Mouse (Mus musculus): ENCODE results near the gene Ppil6. TPM values are rescaled to one million over a fixed set of nuclear protein-coding genes. Genes with fewer than 3 reads are reported as not detected.
A peak's percentile ranks its signal among the peaks of the same experiment; 100 is the strongest.

Gene Ppil6
- total RNA-seq, 4 experiments from 2014 or later: 4.1 to 8.3 (median 6.3) TPM

GRCm38 (mm10) chr10:41477278-41478181 is 12.7 kb upstream of the Ppil6 start:
- peak; percentile 31 to 56 for DNase-seq (ENCODE audit: low spot score in 2 of 2)

GRCm38 (mm10) chr10:41479961-41480360 is 10.3 kb upstream of the Ppil6 start:
- DNase-seq (ENCODE audit: low spot score in 2 of 2): no peak

- no peak for DNase-seq (ENCODE audit: low spot score in 2 of 2)
Measured at GRCm38 (mm10) chr10:41480938-41481880, 9.0 kb upstream of the Ppil6 start.

- DNase-seq (ENCODE audit: low spot score in 2 of 2): no peak
Measured at GRCm38 (mm10) chr10:41482446-41482845, 7.8 kb upstream of the Ppil6 start.

- no peak for DNase-seq (ENCODE audit: low spot score in 2 of 2)
Measured at GRCm38 (mm10) chr10:41485778-41486177, 4.5 kb upstream of the Ppil6 start.

GRCm38 (mm10) chr10:41486506-41487170 is 3.6 kb upstream of the Ppil6 start:
- no peak for DNase-seq (ENCODE audit: low spot score in 2 of 2)

- DNase-seq (ENCODE audit: low spot score in 2 of 2): no peak
Measured at GRCm38 (mm10) chr10:41488877-41489276, 1.4 kb upstream of the Ppil6 start.

GRCm38 (mm10) chr10:41489294-41489693 is 945 bp upstream of the Ppil6 start:
- DNase-seq (ENCODE audit: low spot score in 2 of 2): no peak

GRCm38 (mm10) chr10:41490518-41490873 is 257 bp downstream of the Ppil6 start:
- no peak for DNase-seq (ENCODE audit: low spot score in 2 of 2)

GRCm38 (mm10) chr10:41491111-41491510 is 872 bp downstream of the Ppil6 start:
- no peak for DNase-seq (ENCODE audit: low spot score in 2 of 2)

- peak; percentile 25 to 51 for DNase-seq (ENCODE audit: low spot score in 2 of 2)
Measured at GRCm38 (mm10) chr10:41500941-41501340, 10.7 kb downstream of the Ppil6 start.

- DNase-seq (ENCODE audit: low spot score in 2 of 2): no peak
Measured at GRCm38 (mm10) chr10:41504996-41505395, 14.8 kb downstream of the Ppil6 start.

- peak; percentile 57 to 69 for DNase-seq (ENCODE audit: low spot score in 2 of 2)
Measured at GRCm38 (mm10) chr10:41505446-41505845, 15.2 kb downstream of the Ppil6 start.

- no peak for DNase-seq (ENCODE audit: low spot score in 2 of 2)
Measured at GRCm38 (mm10) chr10:41509160-41509559, 18.9 kb downstream of the Ppil6 start.

GRCm38 (mm10) chr10:41514301-41514700 is 24.1 kb downstream of the Ppil6 start:
- no peak for DNase-seq (ENCODE audit: low spot score in 2 of 2)

- DNase-seq (ENCODE audit: low spot score in 2 of 2): no peak
Measured at GRCm38 (mm10) chr10:41514921-41515320, 24.7 kb downstream of the Ppil6 start.

GRCm38 (mm10) chr10:41518508-41518980 is 28.3 kb downstream of the Ppil6 start:
- peak; percentile 57 to 62 for DNase-seq (ENCODE audit: low spot score in 2 of 2)

GRCm38 (mm10) chr10:41518981-41519618 is 28.9 kb downstream of the Ppil6 start, which contains the start of gene Cd164:
Gene Cd164 (plus strand): TSS chr10:41519414.
- DNase-seq (ENCODE audit: low spot score in 2 of 2): peak; percentile 86 to 90

- DNase-seq (ENCODE audit: low spot score in 2 of 2): peak; percentile 24 to 27
Measured at GRCm38 (mm10) chr10:41519640-41520409, 29.6 kb downstream of the Ppil6 start.

GRCm38 (mm10) chr10:41520410-41520673 is 30.1 kb downstream of the Ppil6 start:
- DNase-seq (ENCODE audit: low spot score in 2 of 2): no peak

Measured in layer of hippocampus, adult 8-10 months (tissue).